Mouse (Mus musculus) small intestine, adult 2 months (tissue): ENCODE measurements around the gene Tsga10ip.

ENCODE experiments used
- CTCF ChIP-seq: fragments of 200-500 bp; IDR thresholded peaks from 2 replicates; pipeline ENCODE4 v1.5.1; 2012; ENCODE audit warnings: low read depth, mild to moderate bottlenecking, control low read depth, inconsistent platforms, low read length, moderate library complexity, mixed read lengths; ENCODE audit not compliant: insufficient replicate concordance, insufficient read length; ENCODE audit errors: extremely low read depth
- POLR2A ChIP-seq: fragments of 200-500 bp; IDR thresholded peaks from 2 replicates; pipeline ENCODE4 v1.6.1; 2012; ENCODE audit warnings: low read depth, mild to moderate bottlenecking, control low read depth, inconsistent platforms, low read length, moderate library complexity

GRCm38 (mm10) chr19:5407133-5407532, 4.8 kb upstream of the Tsga10ip start:
- TF ChIP-seq POLR2A (no peak), CTCF (peak; percentile 71; the same call in 1 of the 2 replicates)
